Mouse (Mus musculus) ovary, postnatal 14 days (tissue): ENCODE measurements around the gene Chaf1a.

Experiments used
- DNase-seq: peaks from one replicate; pipeline ENCODE4 v3.0.0; 2022; ENCODE audit warnings: low spot score

The Chaf1a gene

GRCm38 (mm10) chr17:56040030-56040856 lies at the start of gene Chaf1a:
Gene Chaf1a, plus strand, starts transcription at chr17:56040439.
- DNase-seq = peak; percentile 90

GRCm38 (mm10) chr17:55996007-55996406 lies 44.2 kb upstream of the Chaf1a start:
- no peak for DNase-seq

- DNase-seq = no peak
Observed at GRCm38 (mm10) chr17:55999794-56000499, 40.3 kb upstream of the Chaf1a start.

GRCm38 (mm10) chr17:56003000-56003399 lies 37.2 kb upstream of the Chaf1a start:
- DNase-seq = no peak

GRCm38 (mm10) chr17:56005415-56006061 lies 34.7 kb upstream of the Chaf1a start, which contains the start of the genes Stap2 and Mpnd:
Gene Stap2, minus strand, starts transcription at chr17:56005584.
Gene Mpnd, plus strand, starts transcription at chr17:56005711.
- DNase-seq = no peak

GRCm38 (mm10) chr17:56006956-56007355 lies 33.3 kb upstream of the Chaf1a start:
- no peak for DNase-seq

GRCm38 (mm10) chr17:56007444-56008355 lies 32.5 kb upstream of the Chaf1a start:
- DNase-seq = no peak

- peak; percentile 86 for DNase-seq
Observed at GRCm38 (mm10) chr17:56008356-56009087, 31.7 kb upstream of the Chaf1a start.

GRCm38 (mm10) chr17:56009088-56009961 lies 30.9 kb upstream of the Chaf1a start:
- DNase-seq = peak; percentile 84

- DNase-seq = no peak
Observed at GRCm38 (mm10) chr17:56009962-56010240, 30.3 kb upstream of the Chaf1a start.

GRCm38 (mm10) chr17:56010255-56010654 lies 30.0 kb upstream of the Chaf1a start:
- no peak for DNase-seq

- DNase-seq = peak; percentile 83
Observed at GRCm38 (mm10) chr17:56010681-56011080, 29.6 kb upstream of the Chaf1a start.

- DNase-seq = no peak
Observed at GRCm38 (mm10) chr17:56011441-56011840, 28.8 kb upstream of the Chaf1a start.

- no peak for DNase-seq
Observed at GRCm38 (mm10) chr17:56015293-56015692, 24.9 kb upstream of the Chaf1a start.

- no peak for DNase-seq
Observed at GRCm38 (mm10) chr17:56016382-56016781, 23.9 kb upstream of the Chaf1a start.

- DNase-seq = no peak
Observed at GRCm38 (mm10) chr17:56016793-56017785, 23.1 kb upstream of the Chaf1a start.

- no peak for DNase-seq
Observed at GRCm38 (mm10) chr17:56017848-56018247, 22.4 kb upstream of the Chaf1a start.

- DNase-seq = no peak
Observed at GRCm38 (mm10) chr17:56018347-56019131, 21.7 kb upstream of the Chaf1a start.
